In genomic region chr6:116935024-116935423, GRCm38 (mm10) we compare ENCODE assay signal across 29 mouse cellular contexts.
"Had no signal": no experiment of that assay in that cellular context is flagged by ENCODE, and none has a peak within 500 bp of the region (broad histone marks: within the 10 kb centered on the region; RNA-seq: fewer than 3 reads in every experiment).

No protein-coding gene starts in this region.

- H3K4me3 ChIP-seq: embryonic facial prominence, embryonic 10.5 days; embryonic facial prominence, embryonic 12.5 days; embryonic facial prominence, embryonic 13.5 days; embryonic facial prominence, embryonic 15.5 days; erythroblast, embryonic 14.5 days; forebrain, embryonic 10.5 days; forebrain, embryonic 12.5 days; forebrain, embryonic 13.5 days; forebrain, embryonic 15.5 days; gastrocnemius, adult 2 months; heart, adult 2 months had no signal

- DNase-seq: cerebellum, adult 2 months; cerebellum, adult 8-10 months; cerebellum, adult 9-10 months; cerebellum, adult 9-11 months; cerebellum, postnatal 10 days; cerebellum, postnatal 14 days; cerebellum, postnatal 25 days; cerebellum, postnatal 36 days; embryo, embryonic 11 days; forebrain, postnatal 0 days; gastrocnemius, adult 2 months; gastrocnemius, postnatal 10 days; gastrocnemius, postnatal 14 days; gastrocnemius, postnatal 25 days; gastrocnemius, postnatal 36 days; heart, adult 11 months; heart, adult 18-20 months; heart, adult 2 months had no signal

- H3K4me1 ChIP-seq: embryonic facial prominence, embryonic 10.5 days; embryonic facial prominence, embryonic 12.5 days; embryonic facial prominence, embryonic 15.5 days; forebrain, embryonic 10.5 days; forebrain, embryonic 12.5 days; forebrain, embryonic 13.5 days; forebrain, embryonic 15.5 days had no signal

- H3K9ac ChIP-seq: embryonic facial prominence, embryonic 12.5 days; embryonic facial prominence, embryonic 13.5 days; embryonic facial prominence, embryonic 15.5 days; forebrain, embryonic 12.5 days; forebrain, embryonic 13.5 days; forebrain, embryonic 15.5 days; forebrain, postnatal 0 days had no signal

- H3K36me3 ChIP-seq: embryonic facial prominence, embryonic 10.5 days; embryonic facial prominence, embryonic 12.5 days; embryonic facial prominence, embryonic 13.5 days; embryonic facial prominence, embryonic 15.5 days; forebrain, embryonic 10.5 days; forebrain, embryonic 12.5 days; forebrain, embryonic 15.5 days had no signal

- H3K4me2 ChIP-seq: embryonic facial prominence, embryonic 12.5 days; embryonic facial prominence, embryonic 13.5 days; embryonic facial prominence, embryonic 15.5 days; forebrain, embryonic 12.5 days; forebrain, embryonic 13.5 days; forebrain, embryonic 15.5 days had no signal

- H3K9me3 ChIP-seq: embryonic facial prominence, embryonic 10.5 days; embryonic facial prominence, embryonic 12.5 days; embryonic facial prominence, embryonic 13.5 days; embryonic facial prominence, embryonic 15.5 days; forebrain, embryonic 10.5 days; forebrain, embryonic 12.5 days; forebrain, embryonic 13.5 days; forebrain, embryonic 15.5 days had no signal

- H3K27ac ChIP-seq: embryonic facial prominence, embryonic 10.5 days; embryonic facial prominence, embryonic 12.5 days; embryonic facial prominence, embryonic 13.5 days; embryonic facial prominence, embryonic 15.5 days; forebrain, embryonic 10.5 days; forebrain, embryonic 12.5 days; forebrain, embryonic 13.5 days; forebrain, embryonic 15.5 days; gastrocnemius, adult 2 months; heart, adult 2 months had no signal

- ATAC-seq: forebrain, embryonic 13.5 days; forebrain, embryonic 14.5 days; forebrain, embryonic 15.5 days; forebrain, embryonic 16.5 days; forebrain, postnatal 0 days had no signal

- H3K27me3 ChIP-seq: embryonic facial prominence, embryonic 12.5 days; embryonic facial prominence, embryonic 13.5 days; embryonic facial prominence, embryonic 15.5 days; forebrain, embryonic 12.5 days; forebrain, embryonic 13.5 days; forebrain, embryonic 15.5 days had no signal
